Mouse (Mus musculus) limb, embryonic 11.5 days (tissue): Measurements from ENCODE around the gene Efna4. TPM values are rescaled to one million over a fixed set of nuclear protein-coding genes. Genes with fewer than 3 reads are reported as not detected.

Experiments
- ATAC-seq: fragments of 200-750 bp; cut with Nextera tagmentation; 2 replicates; pipeline ENCODE4 v1.8.0; 2017; ENCODE audit warnings: low read depth; ENCODE audit not compliant: insufficient number of reproducible peaks, low FRiP score, low TSS enrichment
- DNase-seq: peaks from one replicate; pipeline ENCODE4 v3.0.0-alpha.2; 2015; ENCODE audit warnings: low spot score
- H3K27ac ChIP-seq: fragments of 300-500 bp; sonication (generic); replicated peaks from 2 replicates; pipeline ENCODE4 v1.5.1; 2014; ENCODE audit warnings: low read depth, mild to moderate bottlenecking, low read length
- H3K27me3 ChIP-seq: fragments of 300-500 bp; sonication (generic); 2 replicates; pipeline ENCODE4 v1.6.1; 2014; ENCODE audit warnings: mild to moderate bottlenecking, low read length, mixed read lengths; ENCODE audit not compliant: control insufficient read depth, insufficient read depth
- H3K36me3 ChIP-seq: fragments of 300-500 bp; sonication (generic); 2 replicates; pipeline ENCODE4 v1.6.1; 2014; ENCODE audit warnings: mild to moderate bottlenecking, low read length, moderate library complexity, mixed read lengths; ENCODE audit not compliant: control insufficient read depth, insufficient read depth
- H3K4me1 ChIP-seq: fragments of 300-500 bp; sonication (generic); 2 replicates; pipeline ENCODE4 v1.6.1; 2014; ENCODE audit warnings: low read length, mixed read lengths; ENCODE audit not compliant: control insufficient read depth, insufficient read depth
- H3K4me2 ChIP-seq: fragments of 300-500 bp; sonication (generic); 2 replicates; pipeline ENCODE4 v1.6.1; 2014; ENCODE audit warnings: low read depth, mild to moderate bottlenecking, moderate library complexity; ENCODE audit not compliant: severe bottlenecking
- H3K4me3 ChIP-seq: fragments of 300-500 bp; sonication (generic); 2 replicates; pipeline ENCODE4 v1.5.1; 2014; ENCODE audit warnings: low read depth, low read length
- H3K9ac ChIP-seq: fragments of 300-500 bp; sonication (generic); 2 replicates; pipeline ENCODE4 v1.6.1; 2014; ENCODE audit warnings: mild to moderate bottlenecking, low read length
- H3K9me3 ChIP-seq: fragments of 300-500 bp; sonication (generic); 2 replicates; pipeline ENCODE4 v1.6.1; 2016; ENCODE audit warnings: low read length; ENCODE audit not compliant: control insufficient read depth
- WGBS: fragments of 180-500 bp; shearing (Covaris S2); extraction: QIAGEN DNeasy Blood & Tissue Kit; methylation state at CpG from one replicate; pipeline ENCODE4 v1.1.7; 2014; 5-methylcytosine and 5-hydroxymethylcytosine counted together
- polyA plus RNA-seq: library from polyadenylated mRNA; unstranded; fragments of >200 nt; fragmentation: Nextera tagmentation; extraction: Ambion mirVana; gene quantifications from 2 replicates; pipeline ENCODE4 v1.2.1, GENCODE M21; 2014

Efna4 gene
- polyA plus RNA-seq, 1 experiment from 2014 or later, result 46.9 TPM

DNA sequence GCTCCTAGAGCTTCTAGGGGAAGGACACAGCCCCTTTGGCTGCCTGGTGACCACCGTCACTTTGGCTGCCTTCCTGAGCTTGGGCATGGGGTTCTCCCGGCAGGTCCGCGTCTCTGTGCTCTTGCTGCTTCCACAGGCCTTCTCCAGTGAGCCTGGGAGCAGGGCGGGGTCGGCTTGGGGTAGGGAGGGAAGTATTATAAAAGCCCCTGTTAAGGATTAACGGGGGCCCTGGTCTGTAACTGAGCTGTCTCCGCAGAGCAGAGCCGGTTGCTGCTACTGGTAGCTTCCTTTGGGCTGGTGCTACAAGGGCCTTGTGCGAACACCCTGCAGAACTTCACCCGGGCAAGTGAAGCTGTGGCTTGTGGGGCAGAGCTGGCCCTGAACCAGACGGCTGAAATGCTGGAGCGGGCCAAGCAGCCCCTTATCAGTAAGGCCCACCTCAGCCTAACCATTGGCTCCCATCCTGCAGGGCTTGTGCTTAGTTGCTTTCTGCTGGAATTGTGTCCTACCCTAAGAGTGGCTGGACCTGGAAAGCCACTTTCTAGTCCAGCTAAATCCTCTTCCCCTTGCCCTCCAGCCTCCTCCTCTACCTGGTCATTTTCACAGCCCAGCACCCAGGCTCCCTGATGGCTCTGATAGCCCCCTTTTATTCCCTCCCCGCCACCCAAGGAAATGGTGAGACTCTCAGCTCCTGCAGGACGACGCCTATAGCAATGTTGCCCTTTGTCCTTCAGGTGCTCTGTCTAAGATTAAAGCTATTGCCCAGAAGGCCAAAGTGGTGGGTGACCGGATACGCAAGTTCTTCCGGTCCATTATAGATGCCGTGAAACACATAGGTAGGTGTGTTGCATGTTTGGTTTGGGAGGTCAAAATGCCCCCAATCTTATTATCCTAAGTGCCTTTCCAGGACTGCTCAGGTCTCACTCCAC lies 27.9 kb upstream of the Efna4 start:
- ATAC-seq (no peak), DNase-seq (no peak)

DNA sequence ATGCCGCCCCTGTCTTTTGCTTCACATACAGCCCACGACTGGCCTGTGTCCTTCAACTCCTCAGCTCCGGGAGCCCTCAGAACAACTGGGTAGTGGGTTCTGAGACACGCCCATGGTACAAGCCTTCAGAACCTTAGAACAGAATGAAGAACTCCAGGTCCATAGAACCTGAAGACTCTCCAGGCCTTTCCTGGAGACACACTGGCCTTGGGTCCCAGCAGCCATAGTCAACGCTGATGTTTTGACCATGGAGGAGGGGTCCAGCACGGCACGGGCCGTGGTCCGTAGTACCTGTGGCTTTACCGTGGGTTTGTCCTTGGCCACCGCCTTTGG lies 27.3 kb upstream of the Efna4 start, which contains the start of gene Dcst1:
Dcst1 (minus strand) TSS at position 101 of the 333 bp plus-strand sequence.
- no peaks in the 10 kb centered on the region for H3K9me3 ChIP-seq
- 91% methylated on average over 11 of the region's 11 CpGs for WGBS
- no peaks in the 10 kb centered on the region for H3K36me3 ChIP-seq
- H3K4me2 ChIP-seq, result no peak within 1 kb of the TSS; the same call in 1 of the 2 replicates
- no peaks in the 10 kb centered on the region for H3K27me3 ChIP-seq
- DNase-seq, result no peak
- no peak for ATAC-seq
- H3K4me1 ChIP-seq, result no peaks in the 10 kb centered on the region
- H3K4me3 ChIP-seq, result no peak within 1 kb of the TSS
- H3K27ac ChIP-seq, result no peak within 1 kb of the TSS
- H3K9ac ChIP-seq, result no peak within 1 kb of the TSS

More for the DNA sequence above, 27.9 kb upstream of the Efna4 start:
- H3K4me3 ChIP-seq, result no peak overlapping the region
- no peaks in the 10 kb centered on the region for H3K9me3 ChIP-seq
- H3K9ac ChIP-seq, result no peak overlapping the region
- no peaks in the 10 kb centered on the region for H3K4me1 ChIP-seq
- no peaks in the 10 kb centered on the region for H3K27me3 ChIP-seq
- no peaks in the 10 kb centered on the region for H3K36me3 ChIP-seq
- WGBS, result 70% methylated on average over 20 of the region's 20 CpGs
- no peak overlapping the region for H3K4me2 ChIP-seq
- no peak overlapping the region for H3K27ac ChIP-seq

DNA sequence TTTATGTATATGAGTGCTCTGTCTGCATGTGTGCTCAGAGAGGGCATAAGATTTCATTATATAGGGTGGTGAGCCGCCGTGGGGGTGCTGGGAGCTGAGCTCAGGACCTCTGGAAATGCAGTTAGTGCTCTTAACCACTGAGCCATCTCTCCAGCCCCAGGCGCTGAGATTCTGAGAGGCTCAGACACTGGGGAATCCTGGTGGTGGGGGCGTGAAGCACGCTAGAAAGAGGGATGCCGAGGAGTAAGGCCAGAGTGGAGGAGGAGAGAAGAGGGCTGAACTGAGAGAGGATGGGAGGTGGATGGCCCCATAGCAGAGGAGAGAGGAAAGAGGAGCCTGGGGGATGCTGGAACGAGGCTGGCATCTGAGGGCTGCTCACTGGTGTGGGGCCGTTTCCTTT lies 26.8 kb upstream of the Efna4 start:
- WGBS, result 68% methylated on average over 8 of the region's 8 CpGs
- H3K27ac ChIP-seq, result no peak overlapping the region
- H3K36me3 ChIP-seq, result no peaks in the 10 kb centered on the region
- no peak overlapping the region for H3K4me3 ChIP-seq
- no peak overlapping the region; the same call in 1 of the 2 replicates for H3K4me2 ChIP-seq
- DNase-seq, result no peak
- no peaks in the 10 kb centered on the region for H3K4me1 ChIP-seq
- no peak for ATAC-seq
- no peak overlapping the region for H3K9ac ChIP-seq
- H3K9me3 ChIP-seq, result no peaks in the 10 kb centered on the region
- no peaks in the 10 kb centered on the region for H3K27me3 ChIP-seq

DNA sequence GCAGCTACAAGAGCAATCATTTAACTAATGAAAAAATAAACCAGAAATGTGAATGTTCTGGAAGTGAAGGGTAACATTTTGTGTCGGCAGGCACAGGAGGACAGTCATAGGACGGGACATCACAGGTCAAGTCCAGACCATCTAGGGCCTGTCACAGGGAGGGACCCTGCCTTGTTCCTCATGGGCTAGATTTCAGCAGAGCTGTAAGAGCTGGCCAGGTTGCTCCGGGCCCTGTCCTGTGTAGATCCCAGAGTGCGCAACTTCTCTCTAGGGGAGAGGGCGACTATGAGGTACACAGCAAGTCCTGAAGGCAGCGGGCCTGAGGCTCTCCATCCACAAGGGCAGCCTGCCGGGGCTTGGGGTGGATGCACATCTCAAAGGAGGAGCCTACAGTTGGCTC lies 23.8 kb upstream of the Efna4 start, which contains the start of gene Dcst2:
Dcst2 (plus strand) TSS at position 301 of the 400 bp plus-strand sequence.
- no peak within 1 kb of the TSS for H3K9ac ChIP-seq
- no peaks in the 10 kb centered on the region for H3K4me1 ChIP-seq
- H3K36me3 ChIP-seq, result no peaks in the 10 kb centered on the region
- H3K4me2 ChIP-seq, result no peak within 1 kb of the TSS
- ATAC-seq (no peak), DNase-seq (no peak)
- no peak within 1 kb of the TSS for H3K4me3 ChIP-seq
- no peak within 1 kb of the TSS for H3K27ac ChIP-seq
- no peaks in the 10 kb centered on the region for H3K9me3 ChIP-seq
- H3K27me3 ChIP-seq, result no peaks in the 10 kb centered on the region
- 85% methylated on average over 7 of the region's 7 CpGs for WGBS

DNA sequence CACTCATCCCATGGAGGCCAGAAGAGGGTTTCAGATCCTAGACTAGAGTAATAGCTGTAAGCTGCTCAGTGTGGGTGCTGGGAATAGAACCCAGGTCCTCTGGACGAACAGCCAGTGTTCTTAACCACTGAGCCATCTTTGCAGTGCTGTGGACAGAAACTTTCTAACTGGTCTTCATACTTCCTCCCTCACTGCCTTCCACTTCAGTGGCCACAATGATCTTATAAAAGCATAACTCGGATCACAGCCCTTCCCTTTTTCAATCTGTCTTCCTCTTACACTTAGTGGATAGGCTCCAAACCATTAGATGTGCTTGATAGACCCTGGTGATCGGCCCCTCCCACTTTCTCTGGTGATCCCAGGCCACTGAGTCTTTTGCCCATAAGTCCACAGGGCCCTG lies 22.4 kb upstream of the Efna4 start:
- H3K4me1 ChIP-seq, result no peaks in the 10 kb centered on the region
- no peaks in the 10 kb centered on the region for H3K36me3 ChIP-seq
- no peak overlapping the region for H3K27ac ChIP-seq
- H3K9ac ChIP-seq, result no peak overlapping the region
- WGBS, result 76% methylated on average over 3 of the region's 3 CpGs
- H3K4me2 ChIP-seq, result no peak overlapping the region
- H3K4me3 ChIP-seq, result no peak overlapping the region
- H3K9me3 ChIP-seq, result no peaks in the 10 kb centered on the region
- no peak for ATAC-seq
- DNase-seq, result no peak
- no peaks in the 10 kb centered on the region for H3K27me3 ChIP-seq

DNA sequence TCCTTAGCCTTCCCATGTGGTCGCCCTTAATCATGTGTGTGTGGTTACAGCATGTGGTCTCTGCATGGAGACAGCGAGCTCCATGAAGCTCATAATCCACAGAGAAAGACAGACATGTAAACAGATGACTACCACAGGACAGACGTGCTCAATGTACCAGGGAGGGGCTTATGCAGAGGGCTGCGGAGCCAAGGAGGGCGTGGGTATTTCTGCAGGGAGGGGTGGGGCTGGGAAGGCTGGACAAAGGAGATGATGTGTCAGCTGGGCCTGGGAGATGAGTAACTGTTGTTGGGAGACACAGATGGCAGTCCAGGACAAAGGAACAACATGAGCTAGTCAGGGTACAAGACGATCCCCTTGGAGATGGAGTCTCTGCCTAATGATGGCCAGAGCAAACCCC lies 21.8 kb upstream of the Efna4 start:
- 78% methylated on average over 6 of the region's 6 CpGs for WGBS
- no peak overlapping the region for H3K4me2 ChIP-seq
- H3K27ac ChIP-seq, result no peak overlapping the region
- no peaks in the 10 kb centered on the region for H3K9me3 ChIP-seq
- DNase-seq (no peak), ATAC-seq (no peak)
- no peaks in the 10 kb centered on the region for H3K36me3 ChIP-seq
- H3K4me1 ChIP-seq, result no peaks in the 10 kb centered on the region
- no peak overlapping the region for H3K4me3 ChIP-seq
- H3K27me3 ChIP-seq, result no peaks in the 10 kb centered on the region
- no peak overlapping the region for H3K9ac ChIP-seq

DNA sequence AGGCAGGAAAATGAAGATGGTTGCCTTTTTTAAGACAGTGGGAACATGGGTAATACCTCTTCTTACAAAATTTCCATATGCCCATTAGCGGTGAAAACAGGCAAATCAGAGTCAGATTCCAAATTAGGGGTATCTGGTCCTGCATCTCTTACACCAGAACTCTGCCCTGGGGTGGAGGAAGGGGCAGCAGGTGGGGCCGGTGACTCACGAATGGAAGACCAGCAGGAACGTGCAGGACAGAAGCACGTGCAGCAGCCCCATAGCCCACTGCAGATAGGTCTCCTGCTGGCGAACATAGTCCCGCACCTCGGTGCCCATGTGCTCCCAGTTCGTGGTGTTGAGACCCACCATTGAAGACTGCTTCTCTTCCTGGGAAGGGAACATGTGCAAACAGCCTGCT lies 18.2 kb upstream of the Efna4 start:
- ATAC-seq (no peak), DNase-seq (no peak)
- Histone ChIP-seq H3K36me3 (no peaks in the 10 kb centered on the region), H3K4me2 (no peak overlapping the region), H3K27me3 (no peaks in the 10 kb centered on the region), H3K9ac (no peak overlapping the region), H3K27ac (no peak overlapping the region), H3K9me3 (no peaks in the 10 kb centered on the region), H3K4me1 (no peaks in the 10 kb centered on the region), H3K4me3 (no peak overlapping the region)
- 73% methylated on average over 9 of the region's 9 CpGs for WGBS

DNA sequence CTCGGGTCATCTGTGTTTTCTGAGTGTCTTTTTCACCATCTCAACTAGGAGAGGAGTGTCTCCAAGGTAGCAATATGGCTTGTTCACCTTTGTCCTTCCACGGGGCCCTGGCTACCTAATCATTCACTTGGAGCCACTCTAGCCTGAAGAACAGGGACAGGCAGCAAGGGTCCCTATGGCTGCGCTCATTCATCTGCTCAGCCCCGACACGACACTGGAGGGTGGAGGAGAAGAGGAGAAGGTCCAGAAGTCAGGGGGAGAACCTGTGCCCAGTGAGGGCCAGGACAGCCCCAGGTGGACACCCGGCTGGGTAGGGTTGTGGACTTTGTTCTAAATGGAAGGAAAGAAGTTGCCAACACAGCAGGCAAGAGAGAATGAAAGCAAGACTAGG lies 17.7 kb upstream of the Efna4 start:
- no peak overlapping the region for H3K9ac ChIP-seq
- DNase-seq (no peak), ATAC-seq (no peak)
- no peak overlapping the region for H3K4me3 ChIP-seq
- no peaks in the 10 kb centered on the region for H3K27me3 ChIP-seq
- 77% methylated on average over 6 of the region's 6 CpGs for WGBS
- no peaks in the 10 kb centered on the region for H3K4me1 ChIP-seq
- H3K9me3 ChIP-seq, result no peaks in the 10 kb centered on the region
- H3K27ac ChIP-seq, result no peak overlapping the region
- H3K4me2 ChIP-seq, result no peak overlapping the region
- H3K36me3 ChIP-seq, result no peaks in the 10 kb centered on the region
